Comparison of ENCODE assay signal across 8 mouse cellular contexts in genomic region chr1:55085781-55086366, GRCm38 (mm10). TPM values are rescaled to one million over a fixed set of nuclear protein-coding genes. Genes with fewer than 3 reads are reported as not detected.
DNase-seq lines count a peak whose midpoint lies in the region; ATAC-seq and TF ChIP-seq lines count a peak whose summit lies in the region.

No protein-coding gene starts in this region.

- no peak overlapping the region for H3K27ac ChIP-seq in CH12.LX (ENCODE audit: insufficient read depth, low read depth)
- no peak overlapping the region for H3K27ac ChIP-seq in hindbrain, embryonic 11.5 days (ENCODE audit: low read depth, low read length)
- no peak overlapping the region for H3K27ac ChIP-seq in midbrain, embryonic 10.5 days (replicated peaks)

- TF ChIP-seq POLR2A in CH12.LX (IDR thresholded peaks at IDR 0.05; ENCODE audit: low read depth, low read length), result no peak

- peaks cover 36 to 58% of the 10 kb centered on the region in 2 experiments for H3K36me3 ChIP-seq in CH12.LX (replicated peaks in 1 of 2; ENCODE audit: control insufficient read depth in 1 of 2, insufficient read depth in 1 of 2, low read length in 1 of 2)
- H3K36me3 ChIP-seq in hindbrain, embryonic 11.5 days (ENCODE audit: control insufficient read depth, insufficient read depth, low read length), result peaks cover 12% of the 10 kb centered on the region; the same call in 1 of the 2 replicates
- peaks cover 68% of the 10 kb centered on the region for H3K36me3 ChIP-seq in midbrain, embryonic 10.5 days

- H3K9me3 ChIP-seq in CH12.LX (replicated peaks; ENCODE audit: low read length), result peaks cover 4% of the 10 kb centered on the region
- H3K9me3 ChIP-seq in hindbrain, embryonic 11.5 days (ENCODE audit: control insufficient read depth, low read length), result no peaks in the 10 kb centered on the region
- H3K9me3 ChIP-seq in midbrain, embryonic 10.5 days (replicated peaks), result peaks cover 4% of the 10 kb centered on the region; the same call in 1 of the 2 replicates

- H3K4me3 ChIP-seq in CH12.LX (replicated peaks in 1 of 3; ENCODE audit: low read depth in 2 of 3, low read length in 2 of 3, poor library complexity in 1 of 3), result peak overlapping the region; percentile 95 to 100 (median 100)
- H3K4me3 ChIP-seq in hindbrain, embryonic 11.5 days (ENCODE audit: low read depth, low read length), result peak overlapping the region; percentile 91; the same call in 1 of the 2 replicates
- H3K4me3 ChIP-seq in midbrain, embryonic 10.5 days, result peak overlapping the region; percentile 93

- peaks cover 4 to 45% of the 10 kb centered on the region in 2 experiments; a peak in 3 of 4 replicates for H3K4me1 ChIP-seq in CH12.LX (ENCODE audit: control insufficient read depth in 1 of 2, insufficient read depth in 2 of 2)
- H3K4me1 ChIP-seq in hindbrain, embryonic 11.5 days (replicated peaks; ENCODE audit: control insufficient read depth, insufficient read depth, low read length), result 0 out of 2 replicates have a peak, but pooled peaks cover 2% of the 10 kb centered on the region
- peaks cover 51% of the 10 kb centered on the region for H3K4me1 ChIP-seq in midbrain, embryonic 10.5 days

- DNase-seq in heart, adult 11 months, result peak; percentile 78
- no peak for DNase-seq in heart, adult 9 months (ENCODE audit: low spot score in 2 of 2)
- no peak for DNase-seq in CH12.LX (ENCODE audit: extremely low read depth)
- DNase-seq in hindbrain, embryonic 11.5 days (ENCODE audit: low spot score), result no peak
- no peak for DNase-seq in midbrain, embryonic 10.5 days (ENCODE audit: low spot score)
- no peak for DNase-seq in cerebellum, postnatal 36 days
- no peak for DNase-seq in left cerebral cortex, adult 18-20 months (ENCODE audit: low spot score in 2 of 2)
- DNase-seq in thymus, adult 18-20 months, result no peak

- dilution Hi-C loops in CH12.LX (cut with MboI; ENCODE audit: extremely low pct_ligation_motif_present, extremely low pct_unique_long_range_greater_than_20kb, low sequenced_read_pairs), result no loop called here

- TF ChIP-seq RAD21 in CH12.LX (IDR thresholded peaks at IDR 0.05; ENCODE audit: low read depth, low read length), result no peak

- H3K79me2 ChIP-seq in CH12.LX (replicated peaks; ENCODE audit: control insufficient read depth, extremely low read depth, insufficient read depth, poor library complexity, severe bottlenecking), result peaks cover 80% of the 10 kb centered on the region

- H3K27me3 ChIP-seq in CH12.LX (replicated peaks), result no peaks in the 10 kb centered on the region
- H3K27me3 ChIP-seq in hindbrain, embryonic 11.5 days (ENCODE audit: control insufficient read depth, insufficient read depth, low read length), result no peaks in the 10 kb centered on the region
- no peaks in the 10 kb centered on the region for H3K27me3 ChIP-seq in midbrain, embryonic 10.5 days (ENCODE audit: low read depth, poor library complexity, severe bottlenecking)

- in situ Hi-C loops in CH12.LX (cut with MboI; ENCODE audit: low pct_ligation_motif_present, low pct_unique_long_range_greater_than_20kb, low sequenced_read_pairs), result no loop called here

- peak overlapping the region; percentile 94 for H3K9ac ChIP-seq in CH12.LX (ENCODE audit: insufficient read depth, low read depth)
- H3K9ac ChIP-seq in hindbrain, embryonic 11.5 days (ENCODE audit: low read depth, low read length), result no peak overlapping the region

- no peak for TF ChIP-seq EP300 in CH12.LX (IDR thresholded peaks at IDR 0.05; ENCODE audit: low read length)

- 55% methylated on average over 7 of the region's 7 CpGs for WGBS in hindbrain, embryonic 11.5 days
- WGBS in midbrain, embryonic 10.5 days, result 61% methylated on average over 7 of the region's 7 CpGs

- ATAC-seq in hindbrain, embryonic 11.5 days (ENCODE audit: low FRiP score), result no peak

- TF ChIP-seq CTCF in CH12.LX (conservative IDR thresholded peaks at IDR 0.05 in 1 of 2, IDR thresholded peaks at IDR 0.05 in 1 of 2; ENCODE audit: low read depth in 2 of 2, low read length in 2 of 2), result peak in 1 of 2 experiments; percentile 56; a peak in 2 of 4 replicates

- H3K4me2 ChIP-seq in CH12.LX (ENCODE audit: insufficient read depth, low read depth, poor library complexity, severe bottlenecking), result peak overlapping the region; percentile 99
- peak overlapping the region; percentile 77; the same call in 1 of the 2 replicates for H3K4me2 ChIP-seq in hindbrain, embryonic 11.5 days (replicated peaks; ENCODE audit: low read depth, low read length)

TF ChIP-seq in CH12.LX, 34 proteins besides CTCF, POLR2A, EP300 and RAD21:
- no peak for TF ChIP-seq ETS1 (conservative IDR thresholded peaks at IDR 0.05; ENCODE audit: low read depth, low read length)
- peak; percentile 56 for TF ChIP-seq MYC (IDR thresholded peaks at IDR 0.05; ENCODE audit: low read depth, low read length)
- TF ChIP-seq MAZ (IDR thresholded peaks at IDR 0.05; ENCODE audit: low read depth, low read length), result no peak
- TF ChIP-seq JUND (conservative IDR thresholded peaks at IDR 0.05; ENCODE audit: low read depth, low read length), result no peak

RNA-seq across cellular contexts. Expression of gene Hspe1, which starts 2.1 kb away (rescaled TPM):
- total RNA-seq in CH12.LX (2012; rRNA removed) (479 and 709 TPM in 2 replicates), CH12.LX (2014; rRNA removed) (667 and 810 TPM in 2 replicates)
- polyA plus RNA-seq in CH12.LX (2012; ENCODE audit: insufficient read length, low read depth), result 728 and 915 TPM in 2 replicates
- 421 and 434 TPM in 2 replicates for polyA plus RNA-seq in hindbrain, embryonic 11.5 days (2014; fragmentation: Nextera tagmentation; extraction: Ambion mirVana)
- polyA plus RNA-seq in midbrain, embryonic 10.5 days (2016; fragmentation: Nextera tagmentation; extraction: Ambion mirVana), result 477 and 642 TPM in 2 replicates
- 10 to 100 TPM; 88.8 to 95.2 TPM for total RNA-seq in left cerebral cortex, adult 18-20 months (2021)

RNA-seq across cellular contexts. Expression of gene Hspd1, which starts 2.2 kb away (rescaled TPM):
- 363 and 594 TPM in 2 replicates for total RNA-seq in CH12.LX (2012; rRNA removed)
- 764 and 924 TPM in 2 replicates for total RNA-seq in CH12.LX (2014; rRNA removed)
- 920 and 1,101 TPM in 2 replicates for polyA plus RNA-seq in CH12.LX (2012; ENCODE audit: insufficient read length, low read depth)
- polyA plus RNA-seq in hindbrain, embryonic 11.5 days (2014; fragmentation: Nextera tagmentation; extraction: Ambion mirVana), result 354 and 387 TPM in 2 replicates
- polyA plus RNA-seq in midbrain, embryonic 10.5 days (2016; fragmentation: Nextera tagmentation; extraction: Ambion mirVana), result 480 and 571 TPM in 2 replicates
- total RNA-seq in left cerebral cortex, adult 18-20 months (2021), result 100 to 1,000 TPM; 163 to 173 TPM

RNA-seq across cellular contexts. Expression of gene Coq10b, which starts 33.3 kb away (rescaled TPM):
- 3.0 and 7.0 TPM in 2 replicates for total RNA-seq in CH12.LX (2012; rRNA removed)
- total RNA-seq in CH12.LX (2014; rRNA removed), result 14.4 and 15.5 TPM in 2 replicates
- 6.2 and 7.0 TPM in 2 replicates for polyA plus RNA-seq in CH12.LX (2012; ENCODE audit: insufficient read length, low read depth)
- polyA plus RNA-seq in hindbrain, embryonic 11.5 days (2014; fragmentation: Nextera tagmentation; extraction: Ambion mirVana), result 36.2 and 41.4 TPM in 2 replicates
- 24.1 and 27.1 TPM in 2 replicates for polyA plus RNA-seq in midbrain, embryonic 10.5 days (2016; fragmentation: Nextera tagmentation; extraction: Ambion mirVana)
- 10 to 100 TPM; 32.2 to 34.1 TPM for total RNA-seq in left cerebral cortex, adult 18-20 months (2021)

RNA-seq across cellular contexts. Expression of gene Mob4, which starts 45.2 kb away (rescaled TPM):
- total RNA-seq in CH12.LX (2012; rRNA removed) (12.3 and 16.7 TPM in 2 replicates), CH12.LX (2014; rRNA removed) (49.5 and 62.4 TPM in 2 replicates)
- polyA plus RNA-seq in CH12.LX (2012; ENCODE audit: insufficient read length, low read depth), result 34.1 and 43.2 TPM in 2 replicates
- 176 and 183 TPM in 2 replicates for polyA plus RNA-seq in hindbrain, embryonic 11.5 days (2014; fragmentation: Nextera tagmentation; extraction: Ambion mirVana)
- 129 and 135 TPM in 2 replicates for polyA plus RNA-seq in midbrain, embryonic 10.5 days (2016; fragmentation: Nextera tagmentation; extraction: Ambion mirVana)
- total RNA-seq in left cerebral cortex, adult 18-20 months (2021), result 10 to 100 TPM; 55.3 to 59.4 TPM

RNA-seq across cellular contexts. Expression of gene Sf3b1, which starts 58.6 kb away (rescaled TPM):
- total RNA-seq in CH12.LX (2012; rRNA removed), result 109 and 120 TPM in 2 replicates
- 186 and 246 TPM in 2 replicates for total RNA-seq in CH12.LX (2014; rRNA removed)
- polyA plus RNA-seq in CH12.LX (2012; ENCODE audit: insufficient read length, low read depth), result 133 and 162 TPM in 2 replicates
- polyA plus RNA-seq in hindbrain, embryonic 11.5 days (2014; fragmentation: Nextera tagmentation; extraction: Ambion mirVana), result 366 and 384 TPM in 2 replicates
- polyA plus RNA-seq in midbrain, embryonic 10.5 days (2016; fragmentation: Nextera tagmentation; extraction: Ambion mirVana), result 286 and 291 TPM in 2 replicates
- total RNA-seq in left cerebral cortex, adult 18-20 months (2021), result 100 to 1,000 TPM; 141 to 148 TPM
